ENCODE assay signal across 30 mouse cellular contexts in genomic region chr3:155994044-155994443, GRCm38 (mm10).
A peak's percentile ranks its signal among the peaks of the same experiment; 100 is the strongest.
DNase-seq lines count a peak whose midpoint lies in the region; ATAC-seq and TF ChIP-seq lines count a peak whose summit lies in the region.
"Had no signal": no experiment of that assay in that cellular context is flagged by ENCODE, and none has a peak within 500 bp of the region (broad histone marks: within the 10 kb centered on the region; RNA-seq: fewer than 3 reads in every experiment).

No protein-coding gene starts in this region.

- H3K4me2 ChIP-seq in liver, embryonic 11.5 days: no peak overlapping the region
- H3K4me2 ChIP-seq in liver, embryonic 12.5 days: no peak overlapping the region
- H3K4me2 ChIP-seq in midbrain, embryonic 11.5 days: no peak overlapping the region
- no peak overlapping the region for H3K4me2 ChIP-seq in midbrain, postnatal 0 days (ENCODE audit: low read depth, low read length, poor library complexity, severe bottlenecking)
- H3K4me2 ChIP-seq in intestine, embryonic 15.5 days (replicated peaks): peak overlapping the region; percentile 26; the same call in 1 of the 2 replicates
- no peak overlapping the region for H3K4me2 ChIP-seq in stomach, embryonic 15.5 days
- H3K4me2 ChIP-seq: embryonic facial prominence, embryonic 12.5 days; heart, embryonic 11.5 days; hindbrain, embryonic 13.5 days; liver, embryonic 13.5 days; midbrain, embryonic 13.5 days had no signal

- peak; percentile 31 for DNase-seq in liver, embryonic 11.5 days (ENCODE audit: low spot score)
- DNase-seq in midbrain, embryonic 11.5 days (ENCODE audit: low spot score, missing footprints): no peak
- DNase-seq in midbrain, postnatal 0 days (ENCODE audit: low spot score): no peak
- DNase-seq in cerebellum, adult 18-20 months: no peak
- no peak for DNase-seq in frontal cortex, postnatal 36 days (ENCODE audit: low spot score in 2 of 2)
- DNase-seq: adrenal gland, adult 2 months; adrenal gland, postnatal 36 days; cerebellum, adult 8-10 months; cerebellum, postnatal 25 days; gastrocnemius, adult 2 months; gastrocnemius, postnatal 36 days; heart, adult 18-20 months; heart, postnatal 36 days; kidney, adult 8-10 months; kidney, postnatal 14 days; layer of hippocampus, adult 9-11 months; liver, embryonic 13.5 days; lung, adult 2 months; retina, postnatal 1 day; right cerebral cortex, postnatal 25 days had no signal

- H3K36me3 ChIP-seq in liver, embryonic 11.5 days (ENCODE audit: control insufficient read depth, insufficient read depth, low read length): no peaks in the 10 kb centered on the region
- no peaks in the 10 kb centered on the region for H3K36me3 ChIP-seq in liver, embryonic 12.5 days
- H3K36me3 ChIP-seq in midbrain, embryonic 11.5 days (ENCODE audit: control insufficient read depth, insufficient read depth, low read length): no peaks in the 10 kb centered on the region
- no peaks in the 10 kb centered on the region for H3K36me3 ChIP-seq in midbrain, postnatal 0 days (ENCODE audit: insufficient read depth, low read length)
- no peaks in the 10 kb centered on the region for H3K36me3 ChIP-seq in intestine, embryonic 15.5 days
- no peaks in the 10 kb centered on the region for H3K36me3 ChIP-seq in stomach, embryonic 15.5 days
- H3K36me3 ChIP-seq: embryonic facial prominence, embryonic 12.5 days; hindbrain, embryonic 13.5 days; liver, embryonic 13.5 days; midbrain, embryonic 13.5 days had no signal

- no peaks in the 10 kb centered on the region for H3K9me3 ChIP-seq in liver, embryonic 11.5 days (ENCODE audit: control insufficient read depth, low read length)
- H3K9me3 ChIP-seq in liver, embryonic 12.5 days (replicated peaks): no peaks in the 10 kb centered on the region
- no peaks in the 10 kb centered on the region for H3K9me3 ChIP-seq in midbrain, embryonic 11.5 days (ENCODE audit: control insufficient read depth, low read length)
- no peaks in the 10 kb centered on the region for H3K9me3 ChIP-seq in midbrain, postnatal 0 days (ENCODE audit: low read length)
- H3K9me3 ChIP-seq in intestine, embryonic 15.5 days: no peaks in the 10 kb centered on the region
- H3K9me3 ChIP-seq in stomach, embryonic 15.5 days: no peaks in the 10 kb centered on the region
- H3K9me3 ChIP-seq: embryonic facial prominence, embryonic 12.5 days; hindbrain, embryonic 13.5 days; liver, embryonic 13.5 days; midbrain, embryonic 13.5 days had no signal

- ATAC-seq in liver, embryonic 11.5 days (replicated peaks; ENCODE audit: low FRiP score): no peak
- no peak for ATAC-seq in liver, embryonic 12.5 days
- ATAC-seq in midbrain, embryonic 11.5 days (ENCODE audit: low FRiP score): peak; percentile 56; the same call in 1 of the 2 replicates
- ATAC-seq in midbrain, postnatal 0 days (ENCODE audit: low FRiP score): no peak
- peak; percentile 94 for ATAC-seq in intestine, embryonic 15.5 days
- ATAC-seq in stomach, embryonic 15.5 days (ENCODE audit: insufficient read depth, low FRiP score, low read depth): peak; percentile 47
- ATAC-seq: activated CD4-positive, CD25-positive, alpha-beta regulatory T cell, adult 4 months; CD4-positive, CD25-positive, alpha-beta regulatory T cell, adult 4 months; forebrain, embryonic 14.5 days; midbrain, embryonic 13.5 days had no signal

- H3K27me3 ChIP-seq in liver, embryonic 11.5 days (replicated peaks; ENCODE audit: control insufficient read depth, insufficient read depth, low read length): no peaks in the 10 kb centered on the region
- H3K27me3 ChIP-seq in liver, embryonic 12.5 days (replicated peaks): no peaks in the 10 kb centered on the region
- no peaks in the 10 kb centered on the region for H3K27me3 ChIP-seq in midbrain, embryonic 11.5 days (ENCODE audit: control insufficient read depth, insufficient read depth, low read length)
- H3K27me3 ChIP-seq in midbrain, postnatal 0 days (ENCODE audit: insufficient read depth, low read length): no peaks in the 10 kb centered on the region
- H3K27me3 ChIP-seq in intestine, embryonic 15.5 days (replicated peaks): no peaks in the 10 kb centered on the region
- H3K27me3 ChIP-seq in stomach, embryonic 15.5 days (replicated peaks): no peaks in the 10 kb centered on the region
- H3K27me3 ChIP-seq: embryonic facial prominence, embryonic 12.5 days; hindbrain, embryonic 13.5 days; liver, embryonic 13.5 days; midbrain, embryonic 13.5 days had no signal

- no peak for TF ChIP-seq CTCF in midbrain, postnatal 0 days (IDR thresholded peaks at IDR 0.05)

- H3K27ac ChIP-seq in liver, embryonic 11.5 days (ENCODE audit: low read depth, low read length): no peak overlapping the region
- no peak overlapping the region for H3K27ac ChIP-seq in liver, embryonic 12.5 days
- no peak overlapping the region for H3K27ac ChIP-seq in midbrain, embryonic 11.5 days (ENCODE audit: low read depth, low read length)
- no peak overlapping the region for H3K27ac ChIP-seq in midbrain, postnatal 0 days (ENCODE audit: low read depth, low read length)
- H3K27ac ChIP-seq in intestine, embryonic 15.5 days: no peak overlapping the region
- no peak overlapping the region for H3K27ac ChIP-seq in stomach, embryonic 15.5 days
- H3K27ac ChIP-seq: embryonic facial prominence, embryonic 12.5 days; gastrocnemius, adult 2 months; hindbrain, embryonic 13.5 days; liver, embryonic 13.5 days; midbrain, embryonic 13.5 days had no signal

- no peaks in the 10 kb centered on the region for H3K4me1 ChIP-seq in liver, embryonic 11.5 days (replicated peaks; ENCODE audit: control insufficient read depth, insufficient read depth, low read length)
- no peaks in the 10 kb centered on the region for H3K4me1 ChIP-seq in liver, embryonic 12.5 days
- no peaks in the 10 kb centered on the region for H3K4me1 ChIP-seq in midbrain, embryonic 11.5 days (ENCODE audit: control insufficient read depth, insufficient read depth, low read length)
- no peaks in the 10 kb centered on the region for H3K4me1 ChIP-seq in midbrain, postnatal 0 days (ENCODE audit: insufficient read depth, low read length)
- H3K4me1 ChIP-seq in intestine, embryonic 15.5 days (replicated peaks): no peaks in the 10 kb centered on the region; the same call in 1 of the 2 replicates
- H3K4me1 ChIP-seq in stomach, embryonic 15.5 days: no peaks in the 10 kb centered on the region
- H3K4me1 ChIP-seq: embryonic facial prominence, embryonic 12.5 days; hindbrain, embryonic 13.5 days; liver, embryonic 13.5 days had no signal

- H3K4me3 ChIP-seq in liver, embryonic 11.5 days (ENCODE audit: low read depth, low read length): no peak overlapping the region
- no peak overlapping the region for H3K4me3 ChIP-seq in liver, embryonic 12.5 days
- no peak overlapping the region for H3K4me3 ChIP-seq in midbrain, embryonic 11.5 days (ENCODE audit: low read depth, low read length)
- H3K4me3 ChIP-seq in midbrain, postnatal 0 days (ENCODE audit: low read depth, low read length): no peak overlapping the region
- no peak overlapping the region for H3K4me3 ChIP-seq in intestine, embryonic 15.5 days (replicated peaks)
- no peak overlapping the region for H3K4me3 ChIP-seq in stomach, embryonic 15.5 days (replicated peaks)
- H3K4me3 ChIP-seq: embryonic facial prominence, embryonic 12.5 days; gastrocnemius, adult 2 months; hindbrain, embryonic 13.5 days; liver, embryonic 13.5 days; midbrain, embryonic 13.5 days had no signal

- 54% methylated on average over 2 of the region's 2 CpGs for WGBS in liver, embryonic 11.5 days
- 53% methylated on average over 2 of the region's 2 CpGs for WGBS in liver, embryonic 12.5 days (ENCODE audit: insufficient replicate concordance)
- WGBS in midbrain, embryonic 11.5 days: 51% methylated on average over 2 of the region's 2 CpGs
- WGBS in midbrain, postnatal 0 days: 60% methylated on average over 2 of the region's 2 CpGs
- 3% methylated on average over 2 of the region's 2 CpGs for WGBS in intestine, embryonic 15.5 days
- WGBS in stomach, embryonic 15.5 days: 20% methylated on average over 2 of the region's 2 CpGs

- H3K9ac ChIP-seq in liver, embryonic 11.5 days (ENCODE audit: low read depth, low read length): no peak overlapping the region
- H3K9ac ChIP-seq in liver, embryonic 12.5 days: no peak overlapping the region
- no peak overlapping the region for H3K9ac ChIP-seq in midbrain, embryonic 11.5 days (ENCODE audit: low read length)
- H3K9ac ChIP-seq in midbrain, postnatal 0 days (replicated peaks; ENCODE audit: low read length, poor library complexity, severe bottlenecking): no peak overlapping the region
- H3K9ac ChIP-seq in intestine, embryonic 15.5 days: no peak overlapping the region
- no peak overlapping the region for H3K9ac ChIP-seq in stomach, embryonic 15.5 days
- H3K9ac ChIP-seq: embryonic facial prominence, embryonic 12.5 days; hindbrain, embryonic 13.5 days; liver, embryonic 13.5 days; midbrain, embryonic 13.5 days had no signal

Comparison
In these comparisons a context has a peak if more than half of its experiments do, and no peak if none do; other contexts are left out.
1. ATAC-seq: peak in midbrain, embryonic 11.5 days (single experiment), intestine, embryonic 15.5 days (single experiment) and stomach, embryonic 15.5 days (single experiment); none in liver, embryonic 11.5 days (single experiment), liver, embryonic 12.5 days (single experiment) and midbrain, postnatal 0 days (single experiment).